Mouse (Mus musculus) hindbrain, embryonic 16.5 days (tissue): ENCODE measurements around the gene Gse1. TPM values are rescaled to one million over a fixed set of nuclear protein-coding genes. Genes with fewer than 3 reads are reported as not detected.
A peak's percentile ranks its signal among the peaks of the same experiment; 100 is the strongest.

Source experiments
- ATAC-seq: fragments of 200-750 bp; cut with Nextera tagmentation; 2 replicates; pipeline ENCODE4 v1.8.0; 2017; ENCODE audit warnings: moderate TSS enrichment, moderate library complexity
- H3K27ac ChIP-seq: fragments of 300-500 bp; sonication (generic); 2 replicates; pipeline ENCODE4 v1.5.1; 2014; ENCODE audit warnings: low read depth, mild to moderate bottlenecking, control low read depth, low read length, moderate library complexity
- H3K27me3 ChIP-seq: fragments of 300-500 bp; sonication (generic); replicated peaks from 2 replicates; pipeline ENCODE4 v1.6.1; 2014; ENCODE audit warnings: low read length; ENCODE audit not compliant: control insufficient read depth, insufficient read depth
- H3K36me3 ChIP-seq: fragments of 300-500 bp; sonication (generic); 2 replicates; pipeline ENCODE4 v1.6.1; 2014; ENCODE audit warnings: mild to moderate bottlenecking, low read length, moderate library complexity, mixed read lengths; ENCODE audit not compliant: control insufficient read depth, insufficient read depth
- H3K4me1 ChIP-seq: fragments of 300-500 bp; sonication (generic); 2 replicates; pipeline ENCODE4 v1.6.1; 2014; ENCODE audit warnings: low read depth, low read length; ENCODE audit not compliant: control insufficient read depth, insufficient read depth
- H3K4me2 ChIP-seq: fragments of 300-500 bp; sonication (generic); 2 replicates; pipeline ENCODE4 v1.6.1; 2014; ENCODE audit warnings: mild to moderate bottlenecking, low read length, control low read depth, moderate library complexity
- H3K4me3 ChIP-seq: fragments of 300-500 bp; sonication (generic); 2 replicates; pipeline ENCODE4 v1.5.1; 2014; ENCODE audit warnings: mild to moderate bottlenecking, low read length, control low read depth, moderate library complexity
- H3K9ac ChIP-seq: fragments of 300-500 bp; sonication (generic); 2 replicates; pipeline ENCODE4 v1.6.1; 2014; ENCODE audit warnings: low read depth, mild to moderate bottlenecking, control low read depth, low read length, moderate library complexity
- H3K9me3 ChIP-seq: fragments of 300-500 bp; sonication (generic); 2 replicates; pipeline ENCODE4 v1.6.1; 2014; ENCODE audit warnings: mild to moderate bottlenecking, low read length, moderate library complexity; ENCODE audit not compliant: control insufficient read depth
- WGBS: fragments of 180-500 bp; shearing (Covaris S2); extraction: QIAGEN DNeasy Blood & Tissue Kit; methylation state at CpG from one replicate; pipeline ENCODE4 v1.1.7; 2014; 5-methylcytosine and 5-hydroxymethylcytosine counted together
- polyA plus RNA-seq: library from polyadenylated mRNA; unstranded; fragments of >200 nt; fragmentation: Nextera tagmentation; extraction: Ambion mirVana; gene quantifications from 2 replicates; pipeline ENCODE4 v1.2.1, GENCODE M21; 2015

The Gse1 gene
- polyA plus RNA-seq, 1 experiment from 2014 or later, result 10.7 TPM

GRCm38 (mm10) chr8:120316707-120317106, 88.5 kb downstream of the Gse1 start:
- H3K4me3 ChIP-seq, result no peak overlapping the region
- no peak for ATAC-seq
- H3K36me3 ChIP-seq, result no peaks in the 10 kb centered on the region
- H3K27ac ChIP-seq, result no peak overlapping the region
- WGBS, result 85% methylated on average over 7 of the region's 7 CpGs
- no peaks in the 10 kb centered on the region; the same call in 1 of the 2 replicates for H3K27me3 ChIP-seq
- H3K4me2 ChIP-seq, result no peak overlapping the region
- H3K4me1 ChIP-seq, result peaks cover 3% of the 10 kb centered on the region; the same call in 1 of the 2 replicates
- H3K9ac ChIP-seq, result no peak overlapping the region
- H3K9me3 ChIP-seq, result no peaks in the 10 kb centered on the region

DNA sequence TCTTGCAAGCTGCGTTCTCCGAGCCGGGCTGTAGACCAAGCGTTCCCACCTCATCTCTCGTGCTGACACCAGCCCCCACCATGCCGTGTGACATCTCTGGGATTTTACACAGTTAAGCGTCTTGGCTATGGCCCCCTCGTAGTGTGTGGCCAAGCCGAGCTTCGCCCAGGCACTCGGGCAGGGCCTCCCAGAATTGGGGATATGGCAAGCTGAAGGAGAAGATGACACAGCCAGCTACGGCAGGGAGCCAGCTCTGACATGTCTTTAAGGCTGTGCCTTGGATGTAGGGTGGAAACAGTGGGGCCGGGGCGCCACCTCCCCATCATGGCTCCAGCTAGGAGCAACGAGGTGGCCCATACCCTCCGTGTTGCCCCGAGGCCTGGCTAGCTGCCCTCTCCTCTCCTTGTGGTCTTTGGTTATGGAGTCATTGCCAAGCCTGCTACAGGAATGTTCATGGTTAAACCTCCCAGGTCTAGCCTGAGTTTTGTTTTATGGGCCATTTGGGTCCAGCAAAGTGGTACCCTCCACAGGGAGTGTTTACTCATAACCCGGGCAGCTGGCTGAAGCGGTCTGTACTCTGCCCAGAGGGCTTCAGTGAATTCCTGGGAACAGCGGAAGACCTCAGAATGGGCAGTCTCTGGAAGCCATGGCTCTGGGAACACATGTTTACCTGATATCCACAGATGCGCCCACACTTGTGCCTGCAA, 89.0 kb downstream of the Gse1 start:
- no peaks in the 10 kb centered on the region; the same call in 1 of the 2 replicates for H3K27me3 ChIP-seq
- no peak overlapping the region for H3K4me2 ChIP-seq
- no peak overlapping the region for H3K27ac ChIP-seq
- H3K36me3 ChIP-seq, result no peaks in the 10 kb centered on the region
- peaks cover 3% of the 10 kb centered on the region; the same call in 1 of the 2 replicates for H3K4me1 ChIP-seq
- no peak overlapping the region for H3K9ac ChIP-seq
- no peak overlapping the region for H3K4me3 ChIP-seq
- WGBS, result 84% methylated on average over 19 of the region's 21 CpGs
- ATAC-seq, result no peak
- H3K9me3 ChIP-seq, result no peaks in the 10 kb centered on the region

GRCm38 (mm10) chr8:120318476-120318991, 90.3 kb downstream of the Gse1 start:
- Histone ChIP-seq H3K36me3 (no peaks in the 10 kb centered on the region), H3K9ac (no peak overlapping the region; the same call in 1 of the 2 replicates), H3K27ac (no peak overlapping the region; the same call in 1 of the 2 replicates), H3K9me3 (no peaks in the 10 kb centered on the region), H3K27me3 (no peaks in the 10 kb centered on the region; the same call in 1 of the 2 replicates), H3K4me1 (peaks cover 15% of the 10 kb centered on the region), H3K4me2 (no peak overlapping the region), H3K4me3 (no peak overlapping the region)
- 64% methylated on average over 12 of the region's 12 CpGs for WGBS
- ATAC-seq, result no peak

GRCm38 (mm10) chr8:120319449-120319848, 91.2 kb downstream of the Gse1 start:
- H3K4me1 ChIP-seq, result peaks cover 25% of the 10 kb centered on the region
- WGBS, result 26% methylated on average over 7 of the region's 7 CpGs
- ATAC-seq, result no peak

DNA sequence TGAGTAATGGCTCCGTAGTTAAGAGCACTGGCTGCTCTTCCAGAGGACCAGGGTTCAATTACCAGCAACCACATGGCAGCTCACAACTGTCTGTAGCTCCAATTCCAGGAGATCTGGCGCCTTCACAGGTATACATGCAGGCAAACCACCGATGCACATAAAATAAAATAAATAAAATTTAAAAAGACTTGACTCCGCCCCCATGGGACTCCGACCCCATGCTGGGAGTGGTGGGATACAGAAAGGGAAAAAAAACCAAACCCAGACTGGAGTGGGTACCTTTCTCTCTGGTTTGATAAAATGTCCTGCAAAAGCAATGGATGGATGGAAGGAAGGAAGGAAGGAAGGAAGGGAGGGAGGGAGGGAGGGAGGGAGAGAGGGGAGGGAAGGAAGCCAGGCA, 91.9 kb downstream of the Gse1 start:
- 87% methylated on average over 5 of the region's 5 CpGs for WGBS
- H3K4me3 ChIP-seq, result no peak overlapping the region
- H3K27me3 ChIP-seq, result peaks cover 3% of the 10 kb centered on the region; the same call in 1 of the 2 replicates
- peaks cover 29% of the 10 kb centered on the region for H3K4me1 ChIP-seq
- H3K9ac ChIP-seq, result no peak overlapping the region
- no peak overlapping the region for H3K27ac ChIP-seq
- ATAC-seq, result no peak
- H3K4me2 ChIP-seq, result no peak overlapping the region
- H3K9me3 ChIP-seq, result no peaks in the 10 kb centered on the region
- H3K36me3 ChIP-seq, result no peaks in the 10 kb centered on the region

More at GRCm38 (mm10) chr8:120319449-120319848, 91.2 kb downstream of the Gse1 start:
- Histone ChIP-seq H3K4me3 (no peak overlapping the region), H3K36me3 (no peaks in the 10 kb centered on the region), H3K27me3 (peaks cover 3% of the 10 kb centered on the region; the same call in 1 of the 2 replicates), H3K27ac (no peak overlapping the region), H3K9ac (no peak overlapping the region), H3K9me3 (no peaks in the 10 kb centered on the region), H3K4me2 (no peak overlapping the region)

- ATAC-seq, result no peak
- H3K4me3 ChIP-seq, result no peak overlapping the region
- H3K4me1 ChIP-seq, result peaks cover 29% of the 10 kb centered on the region
- H3K27ac ChIP-seq, result no peak overlapping the region
- no peaks in the 10 kb centered on the region for H3K9me3 ChIP-seq
- H3K9ac ChIP-seq, result no peak overlapping the region
- no peak overlapping the region for H3K4me2 ChIP-seq
- H3K27me3 ChIP-seq, result peaks cover 3% of the 10 kb centered on the region; the same call in 1 of the 2 replicates
- 47% methylated on average over 6 of the region's 6 CpGs for WGBS
- H3K36me3 ChIP-seq, result no peaks in the 10 kb centered on the region
Measured at GRCm38 (mm10) chr8:120321724-120322123, 93.5 kb downstream of the Gse1 start.

DNA sequence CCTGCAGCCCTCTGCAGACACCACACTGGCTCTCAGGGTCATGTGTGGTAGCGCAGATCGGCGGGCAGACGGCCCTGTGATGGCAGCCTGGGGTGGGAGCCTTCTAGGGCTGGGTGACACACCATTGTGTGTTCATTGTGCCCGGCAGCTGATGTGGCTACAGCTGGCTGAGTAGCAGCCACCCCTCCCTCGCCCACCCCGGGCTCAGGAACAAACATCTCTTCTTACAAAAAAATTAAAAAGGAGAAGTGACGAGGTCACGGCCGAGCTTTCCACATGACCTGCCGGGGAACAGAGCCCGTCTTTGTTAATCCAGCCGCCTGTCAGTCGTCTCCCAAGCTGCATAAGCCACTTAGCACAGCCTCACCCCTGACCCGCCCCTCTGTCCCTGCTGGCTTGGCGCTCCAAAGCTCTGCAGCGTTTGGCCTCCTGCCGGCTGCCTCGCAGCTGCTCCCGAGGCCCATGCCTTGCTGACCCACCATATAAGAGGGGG, 94.7 kb downstream of the Gse1 start:
- H3K9me3 ChIP-seq, result no peaks in the 10 kb centered on the region
- peak overlapping the region; percentile 59 for H3K27ac ChIP-seq
- peak overlapping the region; percentile 17; the same call in 1 of the 2 replicates for H3K4me2 ChIP-seq
- peaks cover 29% of the 10 kb centered on the region for H3K4me1 ChIP-seq
- WGBS, result 7% methylated on average over 20 of the region's 20 CpGs
- peak; percentile 77 for ATAC-seq
- no peaks in the 10 kb centered on the region for H3K36me3 ChIP-seq
- H3K27me3 ChIP-seq, result peaks cover 3% of the 10 kb centered on the region; the same call in 1 of the 2 replicates
- H3K4me3 ChIP-seq, result no peak overlapping the region
- peak overlapping the region; percentile 55 for H3K9ac ChIP-seq

DNA sequence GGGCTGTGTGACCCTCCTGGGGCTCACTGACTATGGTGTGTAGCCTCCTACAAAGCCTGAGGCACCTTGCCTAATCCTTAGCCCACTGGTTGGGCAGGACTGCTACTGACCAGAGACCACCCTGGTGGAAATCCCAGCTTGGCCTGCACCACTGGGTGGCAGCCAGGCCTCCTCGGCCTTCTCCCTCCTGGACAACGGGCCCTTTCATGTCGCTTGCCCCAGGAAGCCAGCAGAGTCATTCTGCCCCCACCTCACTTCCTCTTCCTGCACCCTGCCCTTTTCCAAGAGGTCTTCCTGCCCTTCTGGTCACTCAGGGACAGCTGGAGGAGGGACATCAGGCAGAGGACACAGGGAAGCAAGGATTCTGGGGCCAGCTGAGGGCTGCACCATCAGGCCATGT, 96.3 kb downstream of the Gse1 start:
- peaks cover 3% of the 10 kb centered on the region; the same call in 1 of the 2 replicates for H3K27me3 ChIP-seq
- H3K4me1 ChIP-seq, result peaks cover 34% of the 10 kb centered on the region
- WGBS, result 53% methylated on average over 3 of the region's 3 CpGs
- H3K27ac ChIP-seq, result no peak overlapping the region
- H3K9me3 ChIP-seq, result no peaks in the 10 kb centered on the region
- no peak overlapping the region for H3K4me3 ChIP-seq
- ATAC-seq, result no peak
- H3K4me2 ChIP-seq, result no peak overlapping the region
- H3K36me3 ChIP-seq, result no peaks in the 10 kb centered on the region
- no peak overlapping the region for H3K9ac ChIP-seq

DNA sequence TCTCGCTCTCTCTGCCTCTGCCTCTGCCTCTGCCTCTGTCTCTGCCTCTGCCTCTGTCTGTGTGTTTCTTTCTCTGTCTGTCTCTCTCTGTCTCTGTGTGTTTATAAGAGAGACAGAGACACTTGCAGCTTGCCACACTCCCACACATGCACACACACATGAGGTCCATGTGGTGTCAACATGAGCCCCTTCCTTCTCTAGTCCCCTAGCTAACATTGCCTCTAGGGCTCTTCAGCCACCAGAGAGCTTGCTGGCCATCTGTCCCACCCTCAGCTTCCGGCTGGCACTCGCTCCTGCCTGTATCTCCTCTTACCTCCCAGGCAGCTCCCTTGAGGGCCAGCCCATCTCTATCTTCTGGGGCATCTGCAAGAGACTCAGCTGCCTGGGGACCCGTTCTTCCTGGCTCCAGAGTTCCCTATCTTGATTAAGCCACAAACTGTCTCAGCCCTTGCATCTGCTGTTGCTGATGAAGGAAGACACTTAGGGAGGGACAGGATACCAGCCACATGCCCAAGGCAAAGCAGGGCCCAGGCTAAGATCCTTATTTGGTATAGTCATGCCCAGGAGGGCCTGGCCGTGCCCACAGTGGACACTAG, 97.0 kb downstream of the Gse1 start:
- WGBS, result 52% methylated on average over 5 of the region's 5 CpGs
- ATAC-seq, result no peak
- peaks cover 35% of the 10 kb centered on the region for H3K4me1 ChIP-seq
- no peak overlapping the region for H3K9ac ChIP-seq
- H3K9me3 ChIP-seq, result no peaks in the 10 kb centered on the region
- H3K27me3 ChIP-seq, result peaks cover 3% of the 10 kb centered on the region; the same call in 1 of the 2 replicates
- H3K36me3 ChIP-seq, result no peaks in the 10 kb centered on the region
- no peak overlapping the region for H3K4me2 ChIP-seq
- no peak overlapping the region for H3K27ac ChIP-seq
- H3K4me3 ChIP-seq, result no peak overlapping the region
